Mouse (Mus musculus) E14TG2a.4 (cell line): ENCODE results near the gene Dgcr8.

Source experiments
- H3K27me3 ChIP-seq: 2 replicates; pipeline ENCODE4 v1.6.1; 2014; ENCODE audit warnings: low read length, control low read depth; ENCODE audit not compliant: insufficient read depth
- H3K36me3 ChIP-seq: 2 replicates; pipeline ENCODE4 v1.6.1; 2014; ENCODE audit warnings: low read length, control low read depth; ENCODE audit not compliant: insufficient read depth
- H3K4me1 ChIP-seq: replicated peaks from 2 replicates; pipeline ENCODE4 v1.6.1; 2014; ENCODE audit warnings: low read depth, low read length, control low read depth
- H3K4me3 ChIP-seq: replicated peaks from 2 replicates; pipeline ENCODE4 v1.5.1; 2014; ENCODE audit warnings: mild to moderate bottlenecking, low read length
- H3K9me3 ChIP-seq: 2 replicates; pipeline ENCODE4 v1.6.1; 2014; ENCODE audit warnings: low read length, control low read depth
- CTCF ChIP-seq: conservative IDR thresholded peaks from 2 replicates; pipeline ENCODE4 v1.5.1; 2014; ENCODE audit warnings: low read length
- NANOG ChIP-seq: IDR thresholded peaks from 2 replicates; pipeline ENCODE4 v1.6.1; 2014; ENCODE audit warnings: borderline replicate concordance, low read length, mixed read lengths
- POU5F1 ChIP-seq: IDR thresholded peaks from 2 replicates; pipeline ENCODE4 v1.6.1; 2014; ENCODE audit warnings: low read length, borderline replicate concordance

The Dgcr8 gene

DNA sequence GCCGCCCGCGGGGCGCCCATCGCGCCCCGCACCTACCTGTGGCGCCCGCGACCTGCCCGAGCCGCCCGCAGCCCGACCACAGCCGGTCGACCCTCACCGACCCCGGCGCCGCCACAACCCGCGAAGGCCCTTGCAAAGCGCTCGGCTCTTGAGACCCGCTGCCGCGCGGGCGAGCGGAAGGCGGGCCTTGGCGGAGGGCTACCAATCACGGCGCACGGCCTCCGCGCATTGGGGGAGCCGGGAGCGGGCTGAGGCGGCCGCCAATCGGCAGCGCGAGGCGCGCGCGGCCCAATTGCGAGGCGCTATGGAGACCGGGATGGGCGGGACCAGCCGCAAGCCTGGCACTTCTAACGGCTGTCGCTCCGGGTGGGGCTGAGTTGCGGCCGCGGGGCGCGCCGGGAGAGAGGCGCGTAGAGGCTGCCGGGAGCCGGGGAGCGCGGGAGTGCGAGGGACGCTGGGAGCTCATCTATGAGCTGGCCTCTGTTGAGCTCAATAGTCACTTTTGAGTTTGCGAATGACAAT is at the start of gene Dgcr8:
TSS of gene Dgcr8 (minus strand) at position 180 of the 522 bp plus-strand sequence.
- H3K4me3 ChIP-seq, result peak within 1 kb of the TSS; percentile 97
- H3K36me3 ChIP-seq, result peaks cover 42% of the 10 kb centered on the region
- H3K27me3 ChIP-seq, result no peaks in the 10 kb centered on the region
- H3K4me1 ChIP-seq, result peaks cover 41% of the 10 kb centered on the region
- no peaks in the 10 kb centered on the region for H3K9me3 ChIP-seq
- TF ChIP-seq POU5F1 (no peak), NANOG (no peak), CTCF (no peak)

DNA sequence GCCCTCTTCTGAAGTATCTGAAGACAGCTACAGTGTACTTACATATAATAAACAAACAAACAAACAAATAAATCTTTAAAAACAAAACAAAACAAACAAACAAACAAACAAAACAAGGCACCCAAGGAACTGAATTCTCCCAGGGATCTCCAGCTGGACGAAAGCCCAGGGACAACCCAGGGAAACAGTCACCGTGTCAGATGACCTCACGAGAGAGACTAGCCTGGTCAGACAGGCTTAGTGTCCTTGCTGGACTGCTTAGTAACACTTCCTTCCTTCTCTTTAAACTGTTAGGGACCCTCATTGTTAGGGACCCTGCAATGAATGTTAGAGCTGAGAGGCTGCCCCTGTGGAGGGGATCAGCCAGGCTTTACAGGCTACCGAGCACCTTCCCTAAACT is 48.2 kb upstream of the Dgcr8 start:
- no peak overlapping the region for H3K4me3 ChIP-seq
- 0 out of 2 replicates have a peak, but pooled peaks cover 2% of the 10 kb centered on the region for H3K4me1 ChIP-seq
- no peaks in the 10 kb centered on the region for H3K27me3 ChIP-seq
- peaks cover 20% of the 10 kb centered on the region for H3K36me3 ChIP-seq
- no peaks in the 10 kb centered on the region for H3K9me3 ChIP-seq
- no peak for TF ChIP-seq POU5F1
- TF ChIP-seq NANOG, result no peak
- TF ChIP-seq CTCF, result no peak

DNA sequence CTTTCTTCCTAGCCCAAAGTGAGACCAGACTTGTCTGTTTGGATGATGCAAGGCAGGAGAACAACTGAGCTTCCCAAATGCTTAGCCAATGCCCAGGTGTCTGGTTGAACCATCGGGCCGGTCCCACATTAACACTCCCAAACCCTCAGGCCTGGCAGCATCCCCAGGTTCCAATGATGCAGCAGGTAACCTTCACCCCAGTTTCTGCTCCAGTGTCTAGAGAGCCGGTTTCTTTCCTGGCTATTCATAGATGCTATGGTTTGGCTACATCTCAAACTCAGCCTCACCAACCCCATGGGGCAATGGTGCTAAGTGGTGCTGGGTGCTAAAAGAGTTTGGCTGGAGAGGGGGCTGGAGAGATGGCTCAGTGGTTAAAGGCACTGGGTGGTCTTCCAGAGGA is 46.9 kb upstream of the Dgcr8 start:
- no peaks in the 10 kb centered on the region for H3K9me3 ChIP-seq
- H3K36me3 ChIP-seq, result peaks cover 20% of the 10 kb centered on the region
- H3K27me3 ChIP-seq, result no peaks in the 10 kb centered on the region
- TF ChIP-seq CTCF (no peak), POU5F1 (no peak), NANOG (no peak)
- no peak overlapping the region for H3K4me3 ChIP-seq
- H3K4me1 ChIP-seq, result no peaks in the 10 kb centered on the region

DNA sequence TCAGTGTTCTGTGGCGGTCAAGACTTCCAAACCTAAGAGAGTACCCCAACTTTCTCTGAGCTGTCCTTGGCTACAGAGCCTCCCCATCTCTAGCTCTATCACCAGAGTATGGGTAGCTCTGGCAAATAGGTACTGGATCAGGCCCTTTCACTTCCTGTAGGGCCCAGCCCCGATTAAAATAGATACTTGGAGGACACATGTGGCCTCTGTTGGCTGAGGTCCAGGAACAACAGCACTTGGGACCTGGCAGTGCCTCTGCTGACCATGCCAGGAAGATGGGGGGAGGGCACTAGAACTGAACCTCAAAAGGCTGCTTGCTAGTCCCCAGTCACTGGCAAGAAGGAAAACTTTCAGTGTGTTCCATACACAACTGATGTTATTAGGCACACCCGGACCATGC is 44.9 kb upstream of the Dgcr8 start:
- Histone ChIP-seq H3K4me3 (no peak overlapping the region), H3K9me3 (no peaks in the 10 kb centered on the region), H3K27me3 (no peaks in the 10 kb centered on the region), H3K4me1 (no peaks in the 10 kb centered on the region), H3K36me3 (peaks cover 15% of the 10 kb centered on the region)
- TF ChIP-seq POU5F1, result no peak
- no peak for TF ChIP-seq NANOG
- no peak for TF ChIP-seq CTCF

DNA sequence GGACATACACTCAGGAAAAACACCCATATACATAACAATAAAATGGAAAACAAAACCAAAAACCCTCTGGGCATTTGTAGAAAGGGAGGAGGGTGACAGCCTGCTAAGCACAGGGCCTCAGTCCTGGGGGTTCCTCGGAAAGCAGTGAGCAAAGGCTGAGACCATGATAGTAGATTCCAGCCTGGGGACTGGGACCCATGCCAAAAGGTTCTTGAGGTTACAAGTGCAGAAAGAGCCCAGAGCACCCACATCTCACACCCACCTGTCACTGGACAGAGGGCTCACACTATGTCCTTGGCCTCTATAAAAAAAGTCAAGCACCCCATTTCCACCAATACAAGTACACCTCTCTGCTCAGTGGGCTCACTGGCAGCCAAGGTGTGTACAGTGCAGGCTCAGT is 39.5 kb upstream of the Dgcr8 start:
- Histone ChIP-seq H3K4me1 (peaks cover 32% of the 10 kb centered on the region), H3K4me3 (no peak overlapping the region), H3K36me3 (no peaks in the 10 kb centered on the region), H3K9me3 (no peaks in the 10 kb centered on the region), H3K27me3 (no peaks in the 10 kb centered on the region)
- TF ChIP-seq NANOG (no peak), POU5F1 (no peak), CTCF (no peak)

DNA sequence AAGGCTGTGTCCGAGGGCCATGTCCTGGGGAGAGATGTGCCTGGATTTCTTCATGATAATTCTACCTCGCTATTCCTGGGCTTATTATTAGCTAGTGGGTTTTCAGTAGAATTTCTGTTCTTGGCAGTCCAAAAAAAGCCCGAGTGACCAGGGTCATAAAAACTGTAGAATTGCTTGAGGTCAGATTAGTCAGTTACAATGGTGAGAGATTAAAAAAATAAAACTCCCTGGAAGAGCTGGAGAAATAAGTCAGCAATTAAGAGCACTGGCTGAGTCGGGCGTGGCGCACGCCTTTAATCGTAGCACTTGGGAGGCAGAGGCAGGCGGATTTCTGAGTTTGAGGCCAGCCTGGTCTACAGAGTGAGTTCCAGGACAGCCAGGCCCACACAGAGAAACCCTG is 38.9 kb upstream of the Dgcr8 start:
- Histone ChIP-seq H3K4me3 (no peak overlapping the region), H3K9me3 (no peaks in the 10 kb centered on the region), H3K4me1 (peaks cover 38% of the 10 kb centered on the region), H3K36me3 (no peaks in the 10 kb centered on the region), H3K27me3 (no peaks in the 10 kb centered on the region)
- TF ChIP-seq POU5F1, result no peak
- no peak for TF ChIP-seq CTCF
- TF ChIP-seq NANOG, result no peak

DNA sequence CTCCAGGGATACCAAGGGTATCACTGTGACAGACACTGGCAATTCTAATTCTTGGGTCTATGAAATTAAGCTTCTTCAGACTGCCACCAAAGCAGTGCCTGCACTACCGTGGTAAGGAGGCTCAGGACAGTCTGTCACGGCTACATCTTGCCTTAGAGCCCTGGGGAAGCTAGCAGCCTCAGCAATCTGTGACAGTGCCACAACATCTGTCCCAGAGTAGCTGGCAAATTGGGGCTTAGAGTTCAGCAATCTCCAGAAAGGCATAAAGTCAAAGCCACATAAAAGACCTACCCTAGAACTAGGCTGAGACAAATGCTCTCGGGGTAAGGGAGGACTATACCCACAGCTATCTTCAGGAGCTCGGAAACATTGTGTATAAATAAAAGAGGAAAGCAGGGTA is 36.7 kb upstream of the Dgcr8 start:
- no peaks in the 10 kb centered on the region for H3K9me3 ChIP-seq
- TF ChIP-seq CTCF (no peak), POU5F1 (no peak), NANOG (no peak)

DNA sequence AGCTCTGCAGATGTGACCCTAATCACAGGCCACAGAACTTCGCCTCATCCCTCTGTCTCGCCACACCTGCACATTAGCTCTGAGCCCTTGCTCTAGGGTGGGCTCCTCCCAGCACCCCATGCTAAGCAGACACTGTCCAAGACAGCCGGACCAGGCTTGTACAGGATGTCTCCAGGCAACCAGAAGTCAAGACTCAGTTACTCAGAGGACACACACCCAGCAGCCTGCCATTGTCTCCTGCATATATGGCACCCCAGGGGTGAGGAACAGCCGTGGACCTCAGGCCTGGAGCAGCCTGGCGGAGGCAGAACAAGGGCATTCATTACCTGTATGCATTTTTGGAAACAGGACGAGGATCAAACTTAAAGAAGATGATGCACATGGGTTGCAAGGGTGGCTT is 35.0 kb upstream of the Dgcr8 start:
- no peak for TF ChIP-seq NANOG
- no peak for TF ChIP-seq POU5F1
- no peak for TF ChIP-seq CTCF
- Histone ChIP-seq H3K9me3 (no peaks in the 10 kb centered on the region), H3K27me3 (no peaks in the 10 kb centered on the region)

More for the DNA sequence above, 36.7 kb upstream of the Dgcr8 start:
- Histone ChIP-seq H3K36me3 (0 out of 2 replicates have a peak, but pooled peaks cover 7% of the 10 kb centered on the region), H3K4me1 (peaks cover 59% of the 10 kb centered on the region), H3K27me3 (no peaks in the 10 kb centered on the region), H3K4me3 (no peak overlapping the region)

DNA sequence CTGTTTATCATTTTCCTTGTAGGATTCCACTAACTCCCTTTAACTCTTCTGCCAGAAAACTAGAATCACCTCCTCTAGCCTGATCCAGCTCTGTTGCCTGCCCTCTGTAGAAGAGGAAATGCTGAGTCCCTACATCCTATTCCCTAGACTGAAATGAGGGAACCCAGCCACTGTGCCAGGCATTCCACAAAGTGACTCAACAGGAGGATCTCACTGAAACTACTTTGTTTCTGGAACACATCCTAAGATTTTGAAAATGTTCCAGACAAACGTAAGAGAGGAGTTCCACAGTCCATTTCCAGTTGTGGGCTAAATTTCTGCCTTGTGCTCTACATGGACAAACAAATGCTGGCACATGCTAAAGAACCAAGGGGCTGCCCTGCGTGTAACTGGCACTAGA is 34.4 kb upstream of the Dgcr8 start:
- H3K27me3 ChIP-seq, result no peaks in the 10 kb centered on the region
- TF ChIP-seq NANOG (no peak), POU5F1 (no peak), CTCF (no peak)
- H3K36me3 ChIP-seq, result peaks cover 11% of the 10 kb centered on the region; the same call in 1 of the 2 replicates
- H3K9me3 ChIP-seq, result no peaks in the 10 kb centered on the region
- H3K4me3 ChIP-seq, result no peak overlapping the region
- peaks cover 60% of the 10 kb centered on the region for H3K4me1 ChIP-seq

More for the DNA sequence above, 35.0 kb upstream of the Dgcr8 start:
- H3K4me1 ChIP-seq, result peaks cover 65% of the 10 kb centered on the region
- peak overlapping the region; percentile 26; the same call in 1 of the 2 replicates for H3K4me3 ChIP-seq
- H3K36me3 ChIP-seq, result peaks cover 11% of the 10 kb centered on the region; the same call in 1 of the 2 replicates

DNA sequence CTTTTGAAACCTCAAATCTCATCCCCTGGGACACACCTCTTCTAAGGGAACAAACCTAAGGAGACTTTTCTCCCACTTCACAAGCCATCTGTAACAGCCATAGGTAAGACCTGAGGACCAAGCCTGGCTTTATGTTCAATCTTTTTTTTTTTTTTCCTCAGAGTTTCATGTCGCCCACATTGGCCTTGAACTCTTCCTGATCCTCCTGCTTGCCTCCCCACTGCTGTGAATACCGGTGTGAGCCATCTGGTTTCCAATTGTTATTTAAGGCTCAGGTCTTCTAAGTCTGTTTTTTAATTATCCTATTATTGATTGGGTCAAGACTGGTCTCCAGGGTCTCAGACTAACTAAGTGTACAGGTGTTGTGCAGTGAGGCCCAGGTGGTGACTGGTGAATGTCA is 32.4 kb upstream of the Dgcr8 start:
- Histone ChIP-seq H3K4me1 (peaks cover 61% of the 10 kb centered on the region), H3K9me3 (no peaks in the 10 kb centered on the region), H3K4me3 (no peak overlapping the region), H3K27me3 (no peaks in the 10 kb centered on the region), H3K36me3 (peaks cover 11% of the 10 kb centered on the region; the same call in 1 of the 2 replicates)
- TF ChIP-seq CTCF, result no peak
- peak; percentile 30; the same call in 1 of the 2 replicates for TF ChIP-seq NANOG
- TF ChIP-seq POU5F1, result no peak
